Mouse (Mus musculus): ENCODE data around the gene Dnm3.

DNA sequence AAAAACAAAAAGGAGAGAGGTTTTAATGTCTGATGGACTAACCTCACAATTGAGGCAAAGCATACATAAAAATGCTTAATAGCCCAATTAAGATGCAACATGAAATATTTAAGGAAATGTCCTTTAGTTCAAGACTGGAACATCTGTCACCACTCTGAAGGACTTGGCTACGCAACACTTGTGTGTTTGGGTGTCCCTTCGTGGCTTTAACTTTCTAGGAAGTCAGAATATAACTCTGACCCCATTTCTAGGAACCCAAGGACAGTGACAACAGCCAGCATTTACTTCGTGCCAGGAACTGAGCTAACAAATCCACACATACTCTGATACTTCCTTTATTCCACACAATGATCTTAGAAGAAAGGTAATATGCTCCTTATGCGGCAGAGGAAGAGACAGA lies 237.1 kb downstream of the Dnm3 start:
- TF ChIP-seq CTCF (IDR thresholded peaks at IDR 0.05; ENCODE audit: extremely low read depth, insufficient read depth, insufficient read length, insufficient replicate concordance) (no peak), POLR2A (IDR thresholded peaks at IDR 0.05; ENCODE audit: low read depth, low read length) (no peak)
